Mouse (Mus musculus): Measurements from ENCODE around the gene Itm2b. TPM values are rescaled to one million over a fixed set of nuclear protein-coding genes. Genes with fewer than 3 reads are reported as not detected.

The Itm2b gene
- total and polyA plus RNA-seq, 3 experiments, result 190 to 305 (median 254) TPM

- in situ Hi-C loops (cut with MboI; ENCODE audit: low pct_ligation_motif_present, low pct_unique_long_range_greater_than_20kb, low sequenced_read_pairs), result no loop called here
- Histone ChIP-seq H3K36me3 (replicated peaks in 1 of 2; ENCODE audit: control insufficient read depth in 1 of 2, insufficient read depth in 1 of 2, low read length in 1 of 2) (peaks cover 49 to 86% of the 10 kb centered on the region in 2 experiments), H3K27ac (ENCODE audit: insufficient read depth, low read depth) (no peak overlapping the region), H3K4me3 (replicated peaks in 1 of 3; ENCODE audit: low read depth in 2 of 3, low read length in 2 of 3, poor library complexity in 1 of 3) (no peak overlapping the region), H3K27me3 (replicated peaks) (no peaks in the 10 kb centered on the region), H3K4me1 (ENCODE audit: control insufficient read depth in 1 of 2, insufficient read depth in 2 of 2) (peaks cover 0 to 46% of the 10 kb centered on the region in 2 experiments; a peak in 3 of 4 replicates), H3K79me2 (replicated peaks; ENCODE audit: control insufficient read depth, extremely low read depth, insufficient read depth, poor library complexity, severe bottlenecking) (peaks cover 19% of the 10 kb centered on the region), H3K9me3 (replicated peaks; ENCODE audit: low read length) (no peaks in the 10 kb centered on the region), H3K4me2 (ENCODE audit: insufficient read depth, low read depth, poor library complexity, severe bottlenecking) (no peak overlapping the region), H3K9ac (ENCODE audit: insufficient read depth, low read depth) (no peak overlapping the region)
- DNase-seq (ENCODE audit: extremely low read depth), result no peak
- dilution Hi-C loops (cut with MboI; ENCODE audit: extremely low pct_ligation_motif_present, extremely low pct_unique_long_range_greater_than_20kb, low sequenced_read_pairs), result no loop called here
- TF ChIP-seq POLR2A (IDR thresholded peaks at IDR 0.05; ENCODE audit: low read depth, low read length) (no peak), MAZ (IDR thresholded peaks at IDR 0.05; ENCODE audit: low read depth, low read length) (no peak), ELF1 (IDR thresholded peaks at IDR 0.05; ENCODE audit: low read depth, low read length) (no peak), NRF1 (IDR thresholded peaks at IDR 0.05; ENCODE audit: low read depth, low read length) (no peak), IRF4 (IDR thresholded peaks at IDR 0.05; ENCODE audit: low read depth, low read length) (no peak), ZMIZ1 (IDR thresholded peaks at IDR 0.05; ENCODE audit: low read depth, low read length) (no peak), ZC3H11A (IDR thresholded peaks at IDR 0.05; ENCODE audit: low read depth, low read length) (no peak), ZNF384 (IDR thresholded peaks at IDR 0.05; ENCODE audit: low read depth, low read length) (no peak), CHD1 (IDR thresholded peaks at IDR 0.05; ENCODE audit: low read depth, low read length) (no peak), SIN3A (IDR thresholded peaks at IDR 0.05; ENCODE audit: low read length) (no peak), E2F4 (IDR thresholded peaks at IDR 0.05; ENCODE audit: insufficient replicate concordance, low read depth, low read length) (no peak), USF2 (conservative IDR thresholded peaks at IDR 0.05; ENCODE audit: low read depth, low read length) (no peak), CHD2 (IDR thresholded peaks at IDR 0.05; ENCODE audit: low read length) (no peak)
Observed at GRCm38 (mm10) chr14:73375445-73375844, 9.6 kb downstream of the Itm2b start.

- Histone ChIP-seq H3K27me3 (replicated peaks) (no peaks in the 10 kb centered on the region), H3K4me3 (replicated peaks in 1 of 3; ENCODE audit: low read depth in 2 of 3, low read length in 2 of 3, poor library complexity in 1 of 3) (no peak overlapping the region), H3K4me2 (ENCODE audit: insufficient read depth, low read depth, poor library complexity, severe bottlenecking) (no peak overlapping the region), H3K9ac (ENCODE audit: insufficient read depth, low read depth) (no peak overlapping the region), H3K36me3 (replicated peaks in 1 of 2; ENCODE audit: control insufficient read depth in 1 of 2, insufficient read depth in 1 of 2, low read length in 1 of 2) (peaks cover 50 to 91% of the 10 kb centered on the region in 2 experiments), H3K27ac (ENCODE audit: insufficient read depth, low read depth) (no peak overlapping the region), H3K4me1 (ENCODE audit: control insufficient read depth in 1 of 2, insufficient read depth in 2 of 2) (peaks cover 2 to 36% of the 10 kb centered on the region in 2 experiments; a peak in 3 of 4 replicates), H3K9me3 (replicated peaks; ENCODE audit: low read length) (no peaks in the 10 kb centered on the region), H3K79me2 (replicated peaks; ENCODE audit: control insufficient read depth, extremely low read depth, insufficient read depth, poor library complexity, severe bottlenecking) (peaks cover 13% of the 10 kb centered on the region)
- in situ Hi-C loops (cut with MboI; ENCODE audit: low pct_ligation_motif_present, low pct_unique_long_range_greater_than_20kb, low sequenced_read_pairs) (no loop called here), dilution Hi-C loops (cut with MboI; ENCODE audit: extremely low pct_ligation_motif_present, extremely low pct_unique_long_range_greater_than_20kb, low sequenced_read_pairs) (no loop called here)
- no peak for TF ChIP-seq MAZ (IDR thresholded peaks at IDR 0.05; ENCODE audit: low read depth, low read length)
- no peak for TF ChIP-seq NELFE (IDR thresholded peaks at IDR 0.05; ENCODE audit: low read depth, low read length)
- TF ChIP-seq PAX5 (IDR thresholded peaks at IDR 0.05; ENCODE audit: low read length), result no peak
- no peak for TF ChIP-seq ZC3H11A (IDR thresholded peaks at IDR 0.05; ENCODE audit: low read depth, low read length)
- TF ChIP-seq KAT2A (IDR thresholded peaks at IDR 0.05; ENCODE audit: insufficient replicate concordance, low read length), result no peak
- TF ChIP-seq IRF4 (IDR thresholded peaks at IDR 0.05; ENCODE audit: low read depth, low read length), result no peak
- no peak for TF ChIP-seq ZMIZ1 (IDR thresholded peaks at IDR 0.05; ENCODE audit: low read depth, low read length)
- no peak for TF ChIP-seq MAX (IDR thresholded peaks at IDR 0.05; ENCODE audit: low read length)
- no peak for TF ChIP-seq GABPA (IDR thresholded peaks at IDR 0.05; ENCODE audit: insufficient replicate concordance, low read depth, low read length)
- TF ChIP-seq ELF1 (IDR thresholded peaks at IDR 0.05; ENCODE audit: low read depth, low read length), result no peak
- no peak for TF ChIP-seq CHD2 (IDR thresholded peaks at IDR 0.05; ENCODE audit: low read length)
- no peak for TF ChIP-seq USF1 (IDR thresholded peaks at IDR 0.05; ENCODE audit: low read depth, low read length)
- no peak for TF ChIP-seq CHD1 (IDR thresholded peaks at IDR 0.05; ENCODE audit: low read depth, low read length)
- TF ChIP-seq ZKSCAN1 (IDR thresholded peaks at IDR 0.05; ENCODE audit: borderline replicate concordance, low read depth, low read length), result no peak
- TF ChIP-seq MEF2A (IDR thresholded peaks at IDR 0.05; ENCODE audit: borderline replicate concordance, low read depth, low read length), result no peak
- TF ChIP-seq BHLHE40 (IDR thresholded peaks at IDR 0.05; ENCODE audit: low read depth, low read length), result no peak
- TF ChIP-seq ZNF384 (IDR thresholded peaks at IDR 0.05; ENCODE audit: low read depth, low read length), result no peak
- TF ChIP-seq POLR2A (IDR thresholded peaks at IDR 0.05; ENCODE audit: low read depth, low read length), result no peak
- DNase-seq (ENCODE audit: extremely low read depth), result no peak
Observed at GRCm38 (mm10) chr14:73374315-73374890, 10.7 kb downstream of the Itm2b start.

Data from CH12.LX (cell line).